Mouse (Mus musculus): ENCODE results near the gene Gm13277. TPM values are rescaled to one million over a fixed set of nuclear protein-coding genes. Genes with fewer than 3 reads are reported as not detected.
"Not testable (repeated sequence)": the region's sequence is repeated elsewhere in the genome, so short reads cannot be mapped to it uniquely, and the experiment has no call there.

Gene Gm13277
- polyA plus RNA-seq, 1 experiment from 2014 or later, result not detected

GRCm38 (mm10) chr4:88797097-88797496 lies 8.7 kb downstream of the Gm13277 start, which contains the start of gene Gm13279:
Gene Gm13279 (plus strand): TSS chr4:88797397.
- no CpG with 5 or more reads among the region's 28 CpGs for WGBS
- not testable (repeated sequence) for H3K27me3 ChIP-seq; ATAC-seq (ENCODE audit: low FRiP score); H3K4me2 ChIP-seq; H3K9me3 ChIP-seq; H3K36me3 ChIP-seq (replicated peaks); H3K9ac ChIP-seq; H3K27ac ChIP-seq; H3K4me3 ChIP-seq (replicated peaks); H3K4me1 ChIP-seq

GRCm38 (mm10) chr4:88799365-88799764 lies 10.9 kb downstream of the Gm13277 start, which contains the start of gene Gm13285:
Gene Gm13285 (plus strand): TSS chr4:88799665.
- 11% methylated on average over 5 of the region's 7 CpGs for WGBS
- H3K4me2 ChIP-seq; ATAC-seq (ENCODE audit: low FRiP score): not testable (repeated sequence)

DNA sequence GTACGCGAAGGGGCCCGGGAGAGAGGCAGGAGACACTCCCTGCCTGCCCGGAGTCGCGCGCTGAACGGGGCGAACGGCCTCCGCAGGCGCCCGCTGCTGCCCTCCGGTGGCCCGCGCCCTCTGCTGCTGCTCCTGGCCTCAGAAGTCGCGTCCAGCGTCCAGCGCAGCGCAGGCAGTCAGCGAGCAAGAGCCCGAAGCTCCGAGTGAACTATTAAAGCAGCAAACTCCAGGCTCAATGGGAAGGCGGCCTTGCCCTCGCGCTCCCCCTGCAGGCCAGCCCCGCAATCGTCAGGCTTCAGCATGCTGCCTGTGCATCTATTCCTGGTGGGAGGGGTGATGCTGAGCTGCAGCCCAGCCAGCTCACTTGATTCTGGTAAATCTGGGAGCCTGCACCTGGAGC lies 14.5 kb downstream of the Gm13277 start, which contains the start of gene Gm13287:
Gm13287 (plus strand) TSS at position 301 of the 400 bp plus-strand sequence.
- not testable (repeated sequence) for H3K27me3 ChIP-seq; H3K9ac ChIP-seq; H3K4me2 ChIP-seq; H3K9me3 ChIP-seq; H3K4me3 ChIP-seq (replicated peaks); H3K4me1 ChIP-seq; ATAC-seq (ENCODE audit: low FRiP score); H3K36me3 ChIP-seq (replicated peaks); H3K27ac ChIP-seq
- WGBS, result no CpG with 5 or more reads among the region's 29 CpGs

More at GRCm38 (mm10) chr4:88799365-88799764, 10.9 kb downstream of the Gm13277 start, which contains the start of gene Gm13285:
- not testable (repeated sequence) for H3K4me1 ChIP-seq; H3K27ac ChIP-seq; H3K36me3 ChIP-seq (replicated peaks); H3K9me3 ChIP-seq; H3K4me3 ChIP-seq (replicated peaks); H3K27me3 ChIP-seq; H3K9ac ChIP-seq

- Histone ChIP-seq H3K4me3 (replicated peaks) (peak within 1 kb of the TSS; percentile 26), H3K4me2 (peak within 1 kb of the TSS; percentile 44; the same call in 1 of the 2 replicates)
- H3K27me3 ChIP-seq; ATAC-seq (ENCODE audit: low FRiP score); H3K9ac ChIP-seq; H3K9me3 ChIP-seq; H3K36me3 ChIP-seq (replicated peaks); H3K27ac ChIP-seq; H3K4me1 ChIP-seq: not testable (repeated sequence)
- no CpG with 5 or more reads among the region's 8 CpGs for WGBS
Measured at GRCm38 (mm10) chr4:88805231-88805630, 16.8 kb downstream of the Gm13277 start, which contains the start of gene Gm13288. Gene Gm13288 (plus strand): TSS chr4:88805531.

DNA sequence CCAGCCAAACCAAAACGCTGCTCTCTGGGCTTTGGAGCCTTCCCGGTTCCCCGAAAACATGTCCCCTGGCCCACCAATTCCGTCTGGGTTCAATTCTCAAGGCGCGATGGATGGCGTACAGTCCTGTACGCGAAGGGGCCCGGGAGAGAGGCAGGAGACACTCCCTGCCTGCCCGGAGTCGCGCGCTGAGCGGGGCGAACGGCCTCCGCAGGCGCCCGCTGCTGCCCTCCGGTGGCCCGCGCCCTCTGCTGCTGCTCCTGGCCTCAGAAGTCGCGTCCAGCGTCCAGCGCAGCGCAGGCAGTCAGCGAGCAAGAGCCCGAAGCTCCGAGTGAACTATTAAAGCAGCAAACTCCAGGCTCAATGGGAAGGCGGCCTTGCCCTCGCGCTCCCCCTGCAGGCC lies 17.3 kb downstream of the Gm13277 start:
- H3K27ac ChIP-seq; H3K36me3 ChIP-seq (replicated peaks); H3K27me3 ChIP-seq; H3K9me3 ChIP-seq; H3K9ac ChIP-seq; H3K4me1 ChIP-seq; ATAC-seq (ENCODE audit: low FRiP score): not testable (repeated sequence)
- WGBS, result 0% methylated on average over 6 of the region's 34 CpGs
- Histone ChIP-seq H3K4me2 (peak overlapping the region; percentile 44; the same call in 1 of the 2 replicates), H3K4me3 (replicated peaks) (peak overlapping the region; percentile 26)

DNA sequence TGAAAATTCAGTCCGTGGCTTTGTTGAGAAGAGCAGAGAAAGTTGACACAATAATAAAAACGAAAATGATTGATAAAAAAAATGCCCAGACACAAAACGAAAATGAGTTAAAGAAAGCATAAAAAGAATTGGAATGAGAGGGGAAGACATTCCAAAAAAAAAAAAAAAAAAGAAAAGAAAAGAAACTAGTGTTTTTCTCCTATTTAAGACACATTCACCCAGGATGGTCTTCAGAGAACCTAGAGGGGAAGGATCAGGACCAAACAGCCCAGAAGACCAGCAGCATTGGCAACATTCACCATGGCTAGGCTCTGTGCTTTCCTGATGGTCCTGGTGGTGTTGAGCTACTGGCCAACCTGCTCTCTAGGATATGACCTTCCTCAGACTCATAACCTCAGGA lies 27.5 kb downstream of the Gm13277 start, which contains the start of gene Ifna7:
Ifna7 (plus strand) TSS at position 301 of the 400 bp plus-strand sequence.
- H3K36me3 ChIP-seq (replicated peaks), result no peaks in the 10 kb centered on the region
- WGBS, result 64% methylated on average over 3 of the region's 3 CpGs
- H3K4me2 ChIP-seq, result no peak within 1 kb of the TSS
- ATAC-seq (ENCODE audit: low FRiP score), result no peak
- no peaks in the 10 kb centered on the region for H3K9me3 ChIP-seq
- H3K9ac ChIP-seq, result no peak within 1 kb of the TSS
- no peak within 1 kb of the TSS for H3K4me3 ChIP-seq (replicated peaks)
- no peaks in the 10 kb centered on the region for H3K4me1 ChIP-seq
- no peak within 1 kb of the TSS for H3K27ac ChIP-seq
- H3K27me3 ChIP-seq, result 0 out of 2 replicates have a peak, but pooled peaks cover 4% of the 10 kb centered on the region

GRCm38 (mm10) chr4:88819659-88820058 lies 31.2 kb downstream of the Gm13277 start, which contains the start of gene Ifna11:
Gene Ifna11 (plus strand): TSS chr4:88819959.
- WGBS, result 88% methylated on average over 1 of the region's 1 CpGs
- Histone ChIP-seq H3K4me2 (no peak within 1 kb of the TSS), H3K27me3 (0 out of 2 replicates have a peak, but pooled peaks cover 2% of the 10 kb centered on the region), H3K4me1 (no peaks in the 10 kb centered on the region), H3K27ac (no peak within 1 kb of the TSS), H3K9me3 (no peaks in the 10 kb centered on the region), H3K4me3 (replicated peaks) (no peak within 1 kb of the TSS), H3K9ac (no peak within 1 kb of the TSS), H3K36me3 (replicated peaks) (no peaks in the 10 kb centered on the region)
- no peak for ATAC-seq (ENCODE audit: low FRiP score)

- H3K9me3 ChIP-seq, result no peaks in the 10 kb centered on the region
- H3K27ac ChIP-seq, result no peak overlapping the region
- H3K27me3 ChIP-seq, result no peaks in the 10 kb centered on the region
- no peaks in the 10 kb centered on the region for H3K36me3 ChIP-seq (replicated peaks)
- H3K4me3 ChIP-seq (replicated peaks), result no peak overlapping the region
- H3K4me1 ChIP-seq, result no peaks in the 10 kb centered on the region
- no peak overlapping the region for H3K4me2 ChIP-seq
- no peak for ATAC-seq (ENCODE audit: low FRiP score)
- no peak overlapping the region for H3K9ac ChIP-seq
- 28% methylated on average over 4 of the region's 4 CpGs for WGBS
Measured at GRCm38 (mm10) chr4:88822995-88823394, 34.6 kb downstream of the Gm13277 start.

DNA sequence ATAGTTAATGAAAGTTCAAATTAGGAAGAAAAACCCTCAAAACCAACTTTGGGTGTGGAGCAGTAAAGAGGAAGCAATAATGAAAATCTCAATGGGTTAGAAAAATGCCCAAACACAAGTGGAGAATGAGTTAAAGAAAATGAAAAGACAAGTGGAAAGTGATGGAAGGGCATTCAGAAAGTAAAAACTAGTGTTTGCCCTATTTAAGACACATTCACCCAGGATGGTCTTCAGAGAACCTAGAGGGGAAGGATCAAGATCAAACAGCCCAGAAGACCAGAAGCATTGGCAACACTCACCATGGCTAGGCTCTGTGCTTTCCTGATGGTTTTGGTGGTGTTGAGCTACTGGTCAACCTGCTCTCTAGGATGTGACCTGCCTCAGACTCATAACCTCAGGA lies 38.7 kb downstream of the Gm13277 start, which contains the start of gene Ifna6:
Ifna6 (plus strand) TSS at position 301 of the 400 bp plus-strand sequence.
- not testable (repeated sequence) for H3K27me3 ChIP-seq; H3K4me1 ChIP-seq; H3K9me3 ChIP-seq; H3K9ac ChIP-seq; H3K4me3 ChIP-seq (replicated peaks); ATAC-seq (ENCODE audit: low FRiP score); H3K27ac ChIP-seq; H3K4me2 ChIP-seq; H3K36me3 ChIP-seq (replicated peaks)

DNA sequence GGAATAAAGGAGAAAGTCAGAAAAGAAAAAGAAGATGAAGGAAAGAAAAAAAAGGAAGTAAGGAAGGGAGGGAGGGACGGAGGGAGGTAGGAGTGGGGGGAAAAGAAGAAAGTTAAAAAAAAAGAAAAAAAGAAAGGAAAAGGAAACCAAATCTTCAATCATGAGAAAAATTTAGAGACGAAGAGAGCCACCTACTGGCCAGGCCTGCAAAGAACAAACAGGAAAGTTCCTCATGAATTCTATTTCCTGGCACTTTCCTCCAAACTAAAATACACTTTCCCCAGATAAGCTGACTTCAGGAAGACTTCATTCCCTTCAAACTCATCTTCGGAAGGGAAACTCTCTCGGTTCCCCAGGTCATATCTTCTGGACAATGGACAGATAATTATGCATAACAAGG lies 42.1 kb downstream of the Gm13277 start:
- H3K36me3 ChIP-seq (replicated peaks), result no peaks in the 10 kb centered on the region
- no peaks in the 10 kb centered on the region for H3K9me3 ChIP-seq
- no peak overlapping the region for H3K4me3 ChIP-seq (replicated peaks)
- no peaks in the 10 kb centered on the region for H3K4me1 ChIP-seq
- H3K4me2 ChIP-seq, result no peak overlapping the region
- H3K27ac ChIP-seq, result no peak overlapping the region
- H3K27me3 ChIP-seq, result no peaks in the 10 kb centered on the region
- H3K9ac ChIP-seq, result no peak overlapping the region
- 29% methylated on average over 4 of the region's 4 CpGs for WGBS
- ATAC-seq (ENCODE audit: low FRiP score), result no peak

DNA sequence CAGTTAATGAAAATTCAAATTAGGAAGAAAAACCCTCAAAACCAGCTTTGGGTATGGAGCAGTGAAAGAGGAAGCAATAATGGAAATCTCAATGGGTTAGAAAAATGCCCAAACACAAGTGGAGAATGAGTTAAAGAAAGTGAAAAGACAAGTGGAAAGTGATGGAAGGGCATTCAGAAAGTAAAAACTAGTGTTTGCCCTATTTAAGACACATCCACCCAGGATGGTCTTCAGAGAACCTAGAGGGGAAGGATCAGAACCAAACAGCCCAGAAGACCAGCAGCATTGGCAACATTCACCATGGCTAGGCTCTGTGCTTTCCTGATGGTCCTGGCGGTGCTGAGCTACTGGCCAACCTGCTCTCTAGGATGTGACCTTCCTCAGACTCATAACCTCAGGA lies 46.8 kb downstream of the Gm13277 start, which contains the start of gene Ifna5:
Ifna5 (plus strand) TSS at position 301 of the 400 bp plus-strand sequence.
- H3K27me3 ChIP-seq; H3K36me3 ChIP-seq (replicated peaks); H3K27ac ChIP-seq; H3K9ac ChIP-seq; H3K4me1 ChIP-seq; H3K4me2 ChIP-seq; H3K4me3 ChIP-seq (replicated peaks); ATAC-seq (ENCODE audit: low FRiP score); H3K9me3 ChIP-seq: not testable (repeated sequence)
- WGBS, result 92% methylated on average over 1 of the region's 1 CpGs

Measured in forebrain, embryonic 12.5 days (tissue).